Mouse (Mus musculus) frontal cortex, postnatal 10 days (tissue): ENCODE results near the gene AI464131.
A peak's percentile ranks its signal among the peaks of the same experiment; 100 is the strongest.

Source experiments
- DNase-seq, 2 experiments: peaks; one replicate each; pipeline ENCODE4 v3.0.0; 2022; ENCODE audit warnings: low spot score in 2 of 2, mixed read lengths in 1 of 2

Gene AI464131

GRCm38 (mm10) chr4:41505131-41505551 lies 2.3 kb upstream of the AI464131 start:
- DNase-seq, result peak in 1 of 2 experiments; percentile 18

- DNase-seq, result no peak
Observed at GRCm38 (mm10) chr4:41504325-41504724, 1.4 kb upstream of the AI464131 start.

GRCm38 (mm10) chr4:41502171-41502940 lies 520 bp downstream of the AI464131 start:
- DNase-seq, result peak in 1 of 2 experiments; percentile 5

GRCm38 (mm10) chr4:41500787-41501186 lies 2.1 kb downstream of the AI464131 start:
- DNase-seq, result no peak

- DNase-seq, result no peak
Observed at GRCm38 (mm10) chr4:41499619-41500018, 3.3 kb downstream of the AI464131 start.

GRCm38 (mm10) chr4:41498921-41499391 lies 3.9 kb downstream of the AI464131 start:
- no peak for DNase-seq

- DNase-seq, result no peak
Observed at GRCm38 (mm10) chr4:41497995-41498845, 4.7 kb downstream of the AI464131 start.

GRCm38 (mm10) chr4:41497579-41497978 lies 5.3 kb downstream of the AI464131 start:
- DNase-seq, result no peak

- no peak for DNase-seq
Observed at GRCm38 (mm10) chr4:41497046-41497445, 5.8 kb downstream of the AI464131 start.

GRCm38 (mm10) chr4:41495850-41496249 lies 7.0 kb downstream of the AI464131 start:
- peak; percentile 65 to 81 for DNase-seq

GRCm38 (mm10) chr4:41495076-41495475 lies 7.8 kb downstream of the AI464131 start:
- DNase-seq, result no peak

GRCm38 (mm10) chr4:41494378-41494777 lies 8.5 kb downstream of the AI464131 start:
- DNase-seq, result no peak

GRCm38 (mm10) chr4:41493464-41494116 lies 9.3 kb downstream of the AI464131 start:
- no peak for DNase-seq

- DNase-seq, result no peak
Observed at GRCm38 (mm10) chr4:41492951-41493350, 9.9 kb downstream of the AI464131 start.

GRCm38 (mm10) chr4:41481601-41482017 lies 21.3 kb downstream of the AI464131 start:
- DNase-seq, result no peak

- DNase-seq, result no peak
Observed at GRCm38 (mm10) chr4:41480254-41480653, 22.6 kb downstream of the AI464131 start.

- DNase-seq, result no peak
Observed at GRCm38 (mm10) chr4:41479456-41479804, 23.4 kb downstream of the AI464131 start.

GRCm38 (mm10) chr4:41478751-41479455 lies 24.0 kb downstream of the AI464131 start:
- no peak for DNase-seq

- DNase-seq, result no peak
Observed at GRCm38 (mm10) chr4:41477648-41478160, 25.2 kb downstream of the AI464131 start.

GRCm38 (mm10) chr4:41471384-41471689 lies 31.5 kb downstream of the AI464131 start:
- no peak for DNase-seq

- peak in 1 of 2 experiments; percentile 52 for DNase-seq
Observed at GRCm38 (mm10) chr4:41470684-41471383, 32.0 kb downstream of the AI464131 start.
